Mouse (Mus musculus) urinary bladder, postnatal 14 days (tissue): ENCODE results near the gene 3830406C13Rik.
"Not testable (repeated sequence)": the region's sequence is repeated elsewhere in the genome, so short reads cannot be mapped to it uniquely, and the experiment has no call there.

Source experiments
- DNase-seq: peaks from one replicate; pipeline ENCODE4 v3.0.0; 2021; ENCODE audit warnings: low spot score

3830406C13Rik gene

DNA sequence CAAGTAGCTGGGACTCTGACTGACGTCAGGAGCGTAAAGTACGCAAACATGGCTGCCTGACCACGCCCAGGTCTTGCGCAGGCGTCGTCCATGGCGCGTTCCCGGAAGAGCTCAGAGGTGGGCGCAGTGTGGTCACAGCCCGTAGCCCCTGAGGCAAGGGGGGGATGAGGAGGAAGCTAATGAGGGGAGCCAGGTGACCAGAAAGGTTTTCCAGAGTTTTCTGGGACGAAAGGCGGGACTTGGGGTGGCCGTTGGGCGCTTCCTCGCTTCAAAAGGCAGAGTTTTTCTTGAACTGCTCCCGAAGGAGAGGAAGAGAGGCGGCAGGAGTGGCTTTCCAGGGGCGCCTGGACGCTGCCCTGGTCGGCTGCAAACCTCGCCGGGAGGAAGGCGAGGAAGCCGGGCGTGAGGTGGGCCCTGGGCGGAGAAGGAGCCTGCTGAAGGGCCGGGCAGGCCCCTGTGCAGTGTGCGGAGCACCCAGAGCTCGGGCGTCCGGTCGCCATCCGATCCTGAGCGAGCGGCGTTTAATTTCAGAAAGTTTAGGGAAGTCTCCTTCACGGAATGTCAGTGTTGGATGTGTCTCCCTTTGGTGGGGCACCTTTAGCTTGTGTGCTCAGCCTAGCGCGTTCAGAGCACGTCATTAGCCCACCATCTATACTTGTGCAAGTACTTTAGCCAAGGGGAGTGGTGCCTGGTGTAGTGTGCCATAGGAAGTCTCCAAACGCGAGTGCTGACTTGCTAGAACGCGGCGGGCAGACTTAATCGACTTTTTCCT, at the start of gene 3830406C13Rik:
TSS of gene 3830406C13Rik (plus strand) at position 33 of the 772 bp plus-strand sequence.
- peak; percentile 86 for DNase-seq

DNA sequence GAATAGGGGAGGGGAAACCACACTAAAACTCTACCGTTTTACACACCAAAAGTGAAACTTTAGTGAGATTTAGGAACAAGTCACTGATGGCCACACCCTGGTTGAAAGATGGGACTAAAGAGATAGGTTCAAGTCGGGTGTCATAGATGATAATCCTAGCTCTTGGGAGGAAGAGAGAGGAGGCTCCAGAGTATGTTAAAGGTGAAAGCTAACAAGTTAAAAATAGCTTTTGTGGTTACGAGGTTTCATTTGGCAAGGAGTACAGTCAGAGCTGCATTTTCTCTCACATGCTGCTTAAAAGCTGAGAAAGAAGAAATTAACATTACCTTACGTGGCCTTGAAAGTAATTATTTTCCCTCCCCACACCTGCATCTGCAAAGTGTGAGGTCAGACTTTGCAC, 40.2 kb upstream of the 3830406C13Rik start:
- no peak for DNase-seq

DNA sequence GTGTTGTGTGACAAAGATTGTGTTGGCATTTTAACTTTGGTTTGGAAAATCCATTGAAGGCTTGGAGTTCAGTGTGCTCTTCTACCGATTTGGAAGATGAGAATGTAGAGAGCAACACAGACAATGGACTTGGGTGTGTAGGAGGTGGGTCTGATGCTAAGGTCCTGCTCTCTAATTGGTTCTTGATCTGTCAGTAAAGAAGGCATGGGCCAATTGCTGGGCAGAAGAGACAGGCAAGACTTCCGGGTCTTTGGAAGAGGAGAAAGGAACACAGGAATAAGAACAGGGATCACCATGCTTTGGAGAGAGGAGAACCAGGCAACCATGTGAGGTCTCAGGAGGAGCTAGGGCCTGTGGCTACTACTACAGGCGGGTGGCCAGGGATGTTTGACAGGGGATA, 7.9 kb upstream of the 3830406C13Rik start:
- no peak for DNase-seq

DNA sequence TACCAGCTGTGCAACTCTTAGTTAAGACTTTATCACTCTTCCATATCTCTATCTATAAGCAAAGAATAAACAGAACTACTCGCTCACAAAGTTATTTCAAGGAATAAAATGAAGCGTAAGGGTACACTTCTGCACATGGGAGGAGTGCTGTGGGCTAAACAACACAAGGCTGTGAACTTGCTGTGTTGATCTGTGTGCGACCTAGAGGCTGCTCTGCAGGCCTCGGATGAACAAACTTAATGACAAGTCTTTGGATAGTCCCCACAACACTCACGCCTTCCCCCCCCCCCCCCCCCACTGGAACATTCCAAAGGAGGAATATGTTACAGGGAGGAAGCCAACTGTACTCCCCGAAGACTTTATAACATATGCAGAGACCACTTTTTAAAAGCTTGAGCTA, 332 bp upstream of the 3830406C13Rik start, which contains the start of gene Gm49355:
TSS of gene Gm49355 (plus strand) at position 336 of the 400 bp plus-strand sequence.
- DNase-seq = no peak

DNA sequence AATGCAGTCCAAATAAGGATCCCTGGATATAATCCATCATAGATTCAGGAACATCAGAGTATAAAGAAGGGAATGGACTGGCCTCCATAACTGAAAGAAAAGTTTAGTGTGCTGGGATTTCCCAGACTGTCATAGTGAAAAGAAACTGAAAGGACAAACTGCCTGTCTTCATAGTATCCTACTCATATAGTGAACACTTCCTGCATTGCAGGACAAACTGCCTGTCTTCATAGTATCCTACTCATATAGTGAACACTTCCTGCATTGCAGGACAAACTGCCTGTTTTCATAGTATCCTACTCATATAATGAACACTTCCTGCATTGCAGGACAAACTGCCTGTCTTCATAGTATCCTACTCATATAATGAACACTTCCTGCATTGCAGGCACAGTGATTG, 5.8 kb downstream of the 3830406C13Rik start:
- DNase-seq = not testable (repeated sequence)

DNA sequence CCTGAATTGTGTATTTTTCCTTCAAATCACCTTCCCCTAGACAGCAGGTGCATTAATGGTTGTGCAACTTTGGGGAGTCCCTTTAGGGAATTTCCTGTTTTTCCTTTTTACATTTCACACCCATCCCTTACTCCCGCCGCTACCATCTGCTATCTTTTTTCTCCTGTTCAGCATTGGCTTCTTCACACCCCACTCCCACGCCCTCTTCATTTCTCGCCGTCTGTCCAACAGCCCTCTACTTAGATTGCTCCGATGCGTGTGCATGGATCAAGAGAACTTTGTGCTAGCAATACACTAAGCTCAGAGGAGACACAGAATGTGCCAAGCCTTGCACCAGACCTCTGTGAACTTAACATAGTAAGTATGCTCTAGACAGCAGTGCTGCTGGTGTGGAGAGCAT, 12.4 kb downstream of the 3830406C13Rik start:
- no peak for DNase-seq

DNA sequence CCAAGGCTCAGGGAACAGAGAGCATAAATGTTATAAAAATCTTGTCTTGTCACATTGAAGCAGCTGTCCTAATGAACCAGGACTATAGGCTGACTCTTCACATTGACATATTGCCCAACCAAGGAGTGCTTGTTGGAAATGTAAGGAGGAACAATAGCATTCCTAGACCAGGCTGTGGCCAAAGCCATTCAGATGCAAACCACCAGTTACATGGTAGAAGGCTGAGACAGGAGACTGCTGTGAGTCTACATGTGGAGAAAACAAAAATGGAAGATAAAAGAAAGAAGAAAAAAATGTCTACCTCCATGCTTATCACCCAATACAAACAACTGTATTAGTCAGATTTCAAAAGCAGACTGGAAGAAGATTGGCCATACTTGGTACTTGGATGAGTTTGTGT, 15.2 kb downstream of the 3830406C13Rik start:
- no peak for DNase-seq

DNA sequence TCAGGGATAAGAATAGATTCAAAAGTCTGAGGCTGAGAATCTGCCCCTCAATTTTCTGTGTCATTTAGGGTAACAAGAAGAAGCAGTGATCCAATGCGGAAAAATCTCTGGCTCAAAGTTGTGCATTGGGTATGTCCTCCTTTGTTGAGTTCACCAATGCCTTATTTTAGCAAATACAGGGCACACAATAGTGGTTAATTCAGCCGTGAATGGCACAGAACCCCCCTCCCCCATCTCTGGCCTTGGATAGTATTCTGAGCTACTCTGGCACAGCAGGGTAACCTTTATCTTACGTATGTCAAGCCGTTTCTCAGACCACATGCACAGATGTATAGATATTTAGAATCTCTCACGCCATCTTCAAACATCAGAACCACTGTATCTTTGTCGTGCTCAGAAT, 15.7 kb downstream of the 3830406C13Rik start:
- no peak for DNase-seq

DNA sequence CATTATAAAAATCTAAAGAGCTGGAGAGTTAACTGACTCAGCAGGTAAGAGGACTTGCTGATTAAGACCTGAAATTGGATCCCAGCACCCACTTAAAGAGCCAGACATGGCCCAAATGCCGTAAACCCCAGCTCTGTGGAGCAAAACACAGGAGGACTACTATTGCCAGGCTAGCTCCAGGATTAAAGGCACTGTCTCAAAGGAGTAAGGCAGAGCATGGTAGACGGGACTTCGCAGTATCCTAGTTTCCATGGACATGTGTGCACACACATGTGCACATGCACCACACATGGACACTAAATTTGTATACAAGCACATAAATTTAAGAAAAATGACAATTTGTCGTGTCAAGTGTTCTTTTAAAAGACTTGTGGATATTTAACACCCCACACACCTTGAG, 16.3 kb downstream of the 3830406C13Rik start:
- no peak for DNase-seq

DNA sequence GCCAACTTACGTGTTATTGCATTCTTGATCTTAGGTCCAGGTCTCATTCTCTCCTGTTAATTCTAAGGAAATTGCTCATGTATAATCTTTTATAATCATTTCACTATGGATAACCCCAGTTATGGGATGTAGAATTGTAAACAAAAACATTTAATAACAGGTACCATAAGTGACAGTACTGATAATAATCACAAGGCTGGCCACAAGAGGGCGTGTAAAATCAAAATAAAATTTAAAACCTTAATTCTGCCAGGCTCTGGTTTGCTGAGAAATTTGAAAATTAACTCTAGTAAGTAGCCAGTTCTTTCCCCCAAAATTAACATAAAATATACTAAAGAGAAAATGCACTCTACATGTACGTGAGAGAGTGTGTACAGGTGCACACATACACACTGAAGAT, 16.7 kb downstream of the 3830406C13Rik start:
- peak; percentile 5 for DNase-seq

DNA sequence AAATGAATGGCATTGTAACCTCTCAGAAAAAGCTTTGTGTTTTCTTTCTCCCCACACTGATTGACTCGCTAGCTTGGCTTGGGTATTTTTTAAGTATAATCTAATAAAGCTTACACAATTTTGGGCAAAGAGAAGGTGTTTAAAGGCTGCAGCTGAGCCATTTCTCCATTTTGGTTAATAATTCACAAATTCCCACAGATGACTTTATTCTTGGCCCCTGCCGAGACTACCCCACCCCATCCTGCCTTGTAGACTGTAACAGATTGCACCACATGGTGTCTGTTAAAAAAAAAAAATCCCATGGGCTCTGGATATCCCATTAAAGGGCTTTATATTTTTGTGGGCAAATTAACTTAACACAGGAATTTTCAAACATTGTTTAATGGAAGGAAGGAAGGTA, 19.1 kb downstream of the 3830406C13Rik start:
- DNase-seq = no peak

DNA sequence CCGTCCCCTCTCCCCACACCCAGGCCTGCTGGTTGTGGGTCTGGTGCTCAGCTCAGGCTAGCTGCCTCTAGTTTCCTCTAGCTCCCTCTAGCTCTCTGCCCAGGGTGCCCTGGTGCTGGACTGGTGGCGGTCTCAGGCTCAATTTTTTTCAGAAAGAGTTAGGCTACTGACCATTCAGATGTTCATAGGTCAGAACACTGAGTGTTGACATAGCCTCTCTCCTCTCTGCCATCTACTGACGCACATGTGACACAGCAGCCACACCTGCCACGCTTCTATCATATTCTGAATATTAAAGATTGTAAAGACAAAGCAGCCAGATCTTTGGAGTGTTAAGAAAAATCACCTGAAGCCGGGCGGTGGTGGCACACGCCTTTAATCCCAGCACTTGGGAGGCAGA, 49.6 kb downstream of the 3830406C13Rik start:
- no peak for DNase-seq

DNA sequence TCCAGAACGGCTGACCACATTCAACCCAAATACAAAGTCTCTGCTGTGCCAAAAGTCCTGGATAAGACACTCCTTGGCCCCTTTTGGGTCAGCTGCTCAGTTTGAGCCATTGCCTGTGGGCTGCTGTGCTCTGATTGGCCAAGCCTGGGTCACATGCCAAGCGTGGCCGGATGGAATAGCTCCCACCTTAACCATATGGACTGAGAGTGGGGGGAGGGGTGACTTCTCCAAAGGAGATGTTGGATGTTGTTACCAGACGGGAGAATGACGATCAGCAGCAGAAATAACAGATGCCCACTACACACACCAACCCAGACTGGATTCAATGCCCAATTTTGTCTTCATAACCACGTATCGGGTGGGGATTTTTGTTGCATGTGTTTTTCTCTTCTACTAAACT, 51.0 kb downstream of the 3830406C13Rik start:
- DNase-seq = no peak

DNA sequence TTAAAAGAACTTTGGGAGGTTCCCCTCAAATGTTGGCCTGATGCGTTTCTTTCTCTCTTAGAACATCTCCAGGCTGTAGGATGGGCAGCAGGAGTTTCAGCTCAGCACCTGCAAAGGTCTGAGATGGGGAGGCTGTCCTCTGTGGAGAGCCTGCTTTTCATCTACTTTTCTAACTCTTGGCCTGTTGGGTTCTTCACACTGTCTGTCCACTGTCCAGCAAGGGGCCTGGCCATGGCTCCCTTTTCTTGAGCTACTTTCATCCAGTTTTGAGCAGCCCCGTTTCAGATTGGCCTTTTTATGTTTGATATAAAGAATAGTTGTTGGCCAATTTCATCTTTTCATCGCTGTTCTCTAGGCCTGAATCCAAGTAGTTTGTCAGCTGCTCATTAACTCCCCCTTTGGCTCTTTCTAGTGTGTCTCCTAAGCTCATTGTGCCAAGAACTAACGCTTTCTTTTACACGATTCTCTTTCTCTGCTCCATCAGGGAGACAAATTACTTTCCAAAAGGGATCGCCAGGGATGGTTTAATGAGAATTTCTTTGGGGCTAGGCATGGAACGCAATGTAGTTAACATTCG, 53.5 kb downstream of the 3830406C13Rik start:
- no peak for DNase-seq

DNA sequence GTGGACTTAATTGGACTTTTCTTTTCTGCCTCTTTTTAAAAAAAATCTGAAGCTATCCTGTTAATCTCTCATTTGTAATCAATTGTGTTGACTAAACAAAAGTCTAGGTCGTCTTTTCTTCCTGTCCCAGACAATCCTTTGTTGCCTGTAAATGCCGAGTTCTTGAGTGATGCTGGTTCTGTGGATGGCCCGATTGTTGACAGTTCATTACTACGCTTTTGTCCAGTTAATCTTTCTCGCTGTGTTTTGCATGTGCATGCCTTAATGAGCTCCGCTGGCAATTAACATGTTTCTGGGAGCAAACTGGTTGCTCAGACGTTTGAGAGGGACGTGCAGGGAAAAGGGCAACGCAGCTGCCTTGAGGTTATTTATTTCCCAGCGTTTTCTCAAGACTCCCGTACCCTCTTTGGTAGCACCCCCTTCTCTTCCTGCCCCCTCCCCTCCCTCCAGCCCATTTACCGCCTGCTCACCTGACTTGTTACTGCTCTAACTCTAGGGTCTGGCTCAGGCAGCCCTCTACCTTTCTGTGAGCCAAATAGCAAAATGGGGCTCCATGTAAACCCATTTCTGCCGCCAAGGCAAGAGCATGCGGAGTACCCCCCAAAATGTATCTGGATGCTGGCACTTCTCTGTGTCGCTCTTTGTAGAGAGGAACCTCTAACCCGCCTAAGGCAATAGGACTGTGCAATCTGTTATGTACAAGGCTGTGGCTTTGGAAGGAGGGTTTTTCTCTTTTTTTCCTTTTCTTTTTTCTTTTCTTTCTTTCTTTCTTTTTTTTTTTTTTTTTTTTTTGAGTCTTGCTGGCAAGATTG, 54.2 kb downstream of the 3830406C13Rik start:
- DNase-seq = no peak

DNA sequence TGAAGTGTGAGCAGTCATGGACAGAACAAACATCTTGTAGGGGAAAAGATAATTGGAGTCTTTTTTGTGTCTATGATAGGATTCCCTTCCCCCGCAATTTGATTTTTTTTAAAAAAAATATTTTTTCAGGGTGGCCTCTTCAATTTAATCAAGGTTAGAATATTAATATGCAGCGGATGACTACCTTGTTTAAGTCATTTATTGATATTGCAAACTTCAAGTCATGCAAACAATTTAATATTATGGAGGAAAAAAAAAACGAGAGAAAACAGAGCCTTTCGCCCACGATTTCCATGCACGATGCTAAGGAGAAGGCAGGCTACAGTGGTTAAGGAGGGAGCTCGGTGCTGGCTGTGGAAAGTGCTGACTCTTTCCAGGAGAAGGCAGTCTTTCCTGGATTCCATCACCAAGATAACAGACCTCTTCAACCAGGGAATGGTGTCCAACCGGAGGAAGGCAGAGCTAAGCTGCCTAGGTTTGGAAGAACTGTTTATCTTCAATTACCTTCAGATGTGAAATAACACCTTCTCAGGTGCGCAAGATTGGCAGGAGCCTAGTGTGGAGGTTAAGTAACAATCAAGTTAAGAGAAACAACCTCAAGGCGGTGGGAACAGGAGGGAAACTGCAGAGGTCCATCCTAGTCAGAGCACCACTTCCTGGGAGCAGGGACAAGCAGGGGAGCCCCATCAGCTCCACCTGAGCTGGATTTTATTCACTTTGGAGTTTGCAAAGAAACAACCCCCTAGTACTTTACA, 55.0 kb downstream of the 3830406C13Rik start:
- no peak for DNase-seq

DNA sequence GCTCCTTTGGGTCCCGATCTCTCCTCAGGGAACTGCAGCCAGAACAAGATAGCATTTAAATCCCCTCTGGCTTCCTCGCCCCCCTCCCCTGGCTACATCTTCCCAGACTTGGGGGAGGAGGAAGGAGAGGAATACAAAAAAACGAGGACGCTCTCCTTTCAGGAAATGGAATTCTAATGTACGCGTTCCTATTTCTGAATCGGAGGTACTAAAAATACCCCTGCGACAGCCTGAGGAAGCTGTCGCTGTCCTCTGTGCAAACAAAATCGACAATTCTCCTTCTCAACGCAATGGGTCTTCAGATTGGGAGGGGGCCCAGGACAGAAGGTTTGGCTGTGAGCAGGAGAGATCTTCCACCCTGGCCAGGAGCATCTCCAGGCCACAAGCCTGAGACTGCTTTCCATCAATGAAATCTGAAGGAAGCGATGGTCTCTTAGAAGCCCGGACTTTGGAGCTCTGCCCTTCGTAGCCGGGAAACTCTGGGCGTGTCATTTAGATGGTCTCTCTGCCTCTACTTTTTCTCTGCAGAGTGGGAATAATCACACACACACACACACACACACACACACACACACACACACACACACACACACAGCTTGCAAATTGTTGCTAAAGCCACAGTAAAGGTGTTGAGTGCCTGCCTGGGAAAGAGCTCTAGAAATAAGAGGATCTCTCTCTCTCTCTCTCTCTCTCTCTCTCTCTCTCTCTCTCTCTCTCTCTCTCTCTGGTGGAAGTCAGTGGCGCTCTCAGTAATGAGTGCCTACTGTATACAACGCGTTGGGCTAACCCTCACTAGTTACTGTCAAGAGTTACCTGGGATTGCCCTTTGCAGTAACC, 56.5 kb downstream of the 3830406C13Rik start:
- DNase-seq = no peak

DNA sequence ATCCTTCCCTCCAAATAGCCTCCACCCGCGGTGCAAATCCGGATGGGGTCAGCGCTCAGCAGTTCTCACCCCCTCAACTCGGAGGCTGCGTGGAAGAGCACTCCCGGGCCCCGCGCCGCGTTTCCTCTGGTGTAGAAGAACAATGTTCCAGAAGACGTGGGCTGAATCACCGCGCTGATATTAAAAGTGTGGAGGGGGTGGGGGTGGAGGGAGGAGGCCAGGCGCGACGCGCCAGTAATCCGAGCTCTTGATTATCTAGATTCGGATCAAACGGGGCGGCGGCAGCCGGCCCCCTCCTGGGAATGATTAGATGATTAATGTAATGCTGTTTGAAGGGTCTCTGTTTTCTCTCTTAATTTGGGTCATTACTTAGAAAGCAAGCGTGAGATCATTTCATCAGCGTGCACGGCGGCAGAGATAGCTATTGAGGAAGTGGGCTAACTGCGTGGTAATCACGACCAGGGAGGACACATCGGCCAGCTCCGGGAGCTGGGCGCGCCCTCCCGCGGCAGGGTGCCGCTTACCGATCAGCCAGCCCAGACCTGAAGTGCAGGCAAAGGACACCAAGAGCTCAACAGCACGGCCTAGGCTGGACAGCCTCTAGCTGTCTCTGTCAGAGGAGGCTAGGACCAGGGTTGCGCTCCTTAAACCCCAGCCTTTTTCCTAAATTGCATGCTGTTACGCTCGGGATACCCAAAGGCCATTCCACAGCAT, 57.3 kb downstream of the 3830406C13Rik start:
- no peak for DNase-seq

DNA sequence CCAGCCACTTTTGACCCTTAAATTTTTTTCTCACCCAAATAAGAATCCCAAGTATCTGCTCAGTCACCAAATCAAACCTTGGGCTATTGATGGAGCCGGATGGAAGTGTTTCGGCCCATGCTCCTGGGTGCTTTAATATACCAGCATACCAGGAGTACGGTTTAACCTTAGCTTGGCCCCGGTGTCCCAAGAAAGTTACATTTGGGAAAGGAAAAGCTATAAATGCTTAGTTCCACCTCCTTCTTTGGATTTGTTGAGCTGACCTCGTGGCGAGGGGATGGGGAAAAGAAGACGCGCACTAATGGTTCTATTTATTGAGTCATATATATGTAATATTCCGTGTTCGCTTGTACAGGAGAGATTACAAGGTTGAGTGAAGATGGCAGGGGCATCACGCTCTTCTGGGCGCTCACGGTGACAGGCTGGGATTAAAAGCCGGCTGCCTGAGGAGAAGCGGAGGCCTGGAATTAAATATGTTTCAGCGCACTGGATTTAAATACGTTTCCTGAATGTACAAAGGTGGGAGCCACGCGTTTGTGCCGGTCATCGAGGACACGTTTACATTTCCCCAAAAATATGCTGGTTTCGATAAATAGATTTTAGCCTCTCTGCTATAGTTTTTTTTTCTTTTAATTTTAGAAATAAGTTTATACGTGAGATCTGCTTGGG, 58.0 kb downstream of the 3830406C13Rik start:
- no peak for DNase-seq
